16 mouse cellular contexts compared by ENCODE assay signal in genomic region chr10:118043761-118044160, GRCm38 (mm10).
DNase-seq lines count a peak whose midpoint lies in the region; ATAC-seq and TF ChIP-seq lines count a peak whose summit lies in the region.
"Had no signal": no experiment of that assay in that cellular context is flagged by ENCODE, and none has a peak within 500 bp of the region (broad histone marks: within the 10 kb centered on the region; RNA-seq: fewer than 3 reads in every experiment).

No protein-coding gene starts in this region.

- ATAC-seq in embryonic facial prominence, embryonic 13.5 days (ENCODE audit: insufficient number of reproducible peaks, insufficient read depth, low FRiP score, low TSS enrichment, low read depth), result peak; percentile 26; the same call in 1 of the 2 replicates
- no peak for ATAC-seq in kidney, embryonic 15.5 days (replicated peaks; ENCODE audit: low FRiP score)
- ATAC-seq in heart, embryonic 15.5 days (replicated peaks; ENCODE audit: insufficient number of reproducible peaks, insufficient read depth, low FRiP score, low read depth), result no peak
- no peak for ATAC-seq in forebrain, embryonic 16.5 days
- no peak for ATAC-seq in lung, postnatal 0 days
- ATAC-seq: midbrain, embryonic 15.5 days had no signal

- H3K36me3 ChIP-seq in embryonic facial prominence, embryonic 13.5 days, result no peaks in the 10 kb centered on the region
- no peaks in the 10 kb centered on the region for H3K36me3 ChIP-seq in embryonic facial prominence, embryonic 10.5 days (replicated peaks)
- H3K36me3 ChIP-seq in kidney, embryonic 15.5 days, result no peaks in the 10 kb centered on the region
- no peaks in the 10 kb centered on the region for H3K36me3 ChIP-seq in heart, embryonic 15.5 days
- no peaks in the 10 kb centered on the region for H3K36me3 ChIP-seq in forebrain, embryonic 16.5 days (ENCODE audit: control insufficient read depth, insufficient read depth)
- H3K36me3 ChIP-seq in lung, postnatal 0 days (ENCODE audit: insufficient read depth, low read length), result no peaks in the 10 kb centered on the region
- H3K36me3 ChIP-seq: forebrain, embryonic 12.5 days; G1E; midbrain, embryonic 15.5 days; neural tube, embryonic 13.5 days had no signal

- no peak overlapping the region for H3K9ac ChIP-seq in embryonic facial prominence, embryonic 13.5 days
- no peak overlapping the region for H3K9ac ChIP-seq in kidney, embryonic 15.5 days
- no peak overlapping the region for H3K9ac ChIP-seq in heart, embryonic 15.5 days
- H3K9ac ChIP-seq in forebrain, embryonic 16.5 days (replicated peaks; ENCODE audit: low read depth, low read length), result no peak overlapping the region
- no peak overlapping the region for H3K9ac ChIP-seq in lung, postnatal 0 days (replicated peaks; ENCODE audit: low read depth)
- H3K9ac ChIP-seq: forebrain, embryonic 12.5 days; midbrain, embryonic 15.5 days; neural tube, embryonic 13.5 days had no signal

- TF ChIP-seq CTCF in lung, postnatal 0 days (IDR thresholded peaks at IDR 0.05), result no peak

- no peaks in the 10 kb centered on the region for H3K27me3 ChIP-seq in embryonic facial prominence, embryonic 13.5 days
- no peaks in the 10 kb centered on the region for H3K27me3 ChIP-seq in embryonic facial prominence, embryonic 10.5 days (replicated peaks; ENCODE audit: low read depth, poor library complexity, severe bottlenecking)
- no peaks in the 10 kb centered on the region for H3K27me3 ChIP-seq in kidney, embryonic 15.5 days
- no peaks in the 10 kb centered on the region for H3K27me3 ChIP-seq in heart, embryonic 15.5 days
- H3K27me3 ChIP-seq in forebrain, embryonic 16.5 days (replicated peaks; ENCODE audit: control insufficient read depth, insufficient read depth, low read length), result no peaks in the 10 kb centered on the region
- H3K27me3 ChIP-seq in lung, postnatal 0 days (replicated peaks; ENCODE audit: insufficient read depth, low read length), result no peaks in the 10 kb centered on the region
- H3K27me3 ChIP-seq: forebrain, embryonic 12.5 days; midbrain, embryonic 15.5 days; neural tube, embryonic 13.5 days had no signal

- H3K9me3 ChIP-seq in embryonic facial prominence, embryonic 13.5 days, result no peaks in the 10 kb centered on the region
- no peaks in the 10 kb centered on the region for H3K9me3 ChIP-seq in embryonic facial prominence, embryonic 10.5 days
- H3K9me3 ChIP-seq in kidney, embryonic 15.5 days (replicated peaks), result no peaks in the 10 kb centered on the region
- no peaks in the 10 kb centered on the region for H3K9me3 ChIP-seq in heart, embryonic 15.5 days (replicated peaks)
- no peaks in the 10 kb centered on the region for H3K9me3 ChIP-seq in forebrain, embryonic 16.5 days (ENCODE audit: control insufficient read depth, low read length)
- H3K9me3 ChIP-seq in lung, postnatal 0 days (ENCODE audit: low read length), result no peaks in the 10 kb centered on the region; the same call in 1 of the 2 replicates
- H3K9me3 ChIP-seq: midbrain, embryonic 15.5 days; neural tube, embryonic 13.5 days had no signal

- no peak overlapping the region for H3K27ac ChIP-seq in embryonic facial prominence, embryonic 13.5 days
- no peak overlapping the region for H3K27ac ChIP-seq in embryonic facial prominence, embryonic 10.5 days (replicated peaks)
- H3K27ac ChIP-seq in kidney, embryonic 15.5 days, result no peak overlapping the region
- no peak overlapping the region for H3K27ac ChIP-seq in heart, embryonic 15.5 days
- H3K27ac ChIP-seq in forebrain, embryonic 16.5 days (ENCODE audit: low read length), result no peak overlapping the region
- no peak overlapping the region for H3K27ac ChIP-seq in lung, postnatal 0 days (ENCODE audit: low read length)
- H3K27ac ChIP-seq: forebrain, embryonic 12.5 days; midbrain, embryonic 15.5 days; neural tube, embryonic 13.5 days had no signal

- 60% methylated on average over 13 of the region's 13 CpGs for WGBS in embryonic facial prominence, embryonic 13.5 days
- WGBS in embryonic facial prominence, embryonic 10.5 days, result 74% methylated on average over 13 of the region's 13 CpGs
- WGBS in kidney, embryonic 15.5 days, result 53% methylated on average over 13 of the region's 13 CpGs
- 46% methylated on average over 13 of the region's 13 CpGs for WGBS in heart, embryonic 15.5 days
- WGBS in forebrain, embryonic 16.5 days, result 63% methylated on average over 13 of the region's 13 CpGs
- 53% methylated on average over 13 of the region's 13 CpGs for WGBS in lung, postnatal 0 days

- DNase-seq in embryonic facial prominence, embryonic 10.5 days (ENCODE audit: low spot score), result no peak
- peak; percentile 18 for DNase-seq in kidney, postnatal 14 days
- DNase-seq in ZHBTc4 (ENCODE audit: low read depth, low spot score), result peak; percentile 13
- DNase-seq in lung, postnatal 0 days (ENCODE audit: low spot score), result no peak
- DNase-seq: cerebellum, adult 18-20 months; embryo, embryonic 11 days; liver; thymus, adult 18-20 months had no signal

- no peak overlapping the region for H3K4me3 ChIP-seq in embryonic facial prominence, embryonic 13.5 days
- no peak overlapping the region for H3K4me3 ChIP-seq in embryonic facial prominence, embryonic 10.5 days
- no peak overlapping the region for H3K4me3 ChIP-seq in kidney, embryonic 15.5 days (replicated peaks)
- H3K4me3 ChIP-seq in heart, embryonic 15.5 days, result no peak overlapping the region
- H3K4me3 ChIP-seq in forebrain, embryonic 16.5 days (replicated peaks; ENCODE audit: low read length), result no peak overlapping the region
- H3K4me3 ChIP-seq in lung, postnatal 0 days (ENCODE audit: low read depth, low read length), result no peak overlapping the region
- H3K4me3 ChIP-seq: forebrain, embryonic 12.5 days; midbrain, embryonic 15.5 days; neural tube, embryonic 13.5 days had no signal

- no peak for TF ChIP-seq EP300 in lung, postnatal 0 days (IDR thresholded peaks at IDR 0.05)

- H3K4me2 ChIP-seq in embryonic facial prominence, embryonic 13.5 days, result no peak overlapping the region
- H3K4me2 ChIP-seq in kidney, embryonic 15.5 days, result no peak overlapping the region
- H3K4me2 ChIP-seq in heart, embryonic 15.5 days, result peak overlapping the region; percentile 28; the same call in 1 of the 2 replicates
- H3K4me2 ChIP-seq in forebrain, embryonic 16.5 days (ENCODE audit: low read length), result no peak overlapping the region
- H3K4me2 ChIP-seq in lung, postnatal 0 days (replicated peaks; ENCODE audit: low read depth, low read length), result no peak overlapping the region
- H3K4me2 ChIP-seq: forebrain, embryonic 12.5 days; midbrain, embryonic 15.5 days; neural tube, embryonic 13.5 days had no signal

- H3K4me1 ChIP-seq in embryonic facial prominence, embryonic 13.5 days, result 0 out of 2 replicates have a peak, but pooled peaks cover 6% of the 10 kb centered on the region
- no peaks in the 10 kb centered on the region for H3K4me1 ChIP-seq in embryonic facial prominence, embryonic 10.5 days
- H3K4me1 ChIP-seq in kidney, embryonic 15.5 days, result 0 out of 2 replicates have a peak, but pooled peaks cover 2% of the 10 kb centered on the region
- H3K4me1 ChIP-seq in heart, embryonic 15.5 days (replicated peaks), result 0 out of 2 replicates have a peak, but pooled peaks cover 2% of the 10 kb centered on the region
- peaks cover 9% of the 10 kb centered on the region for H3K4me1 ChIP-seq in forebrain, embryonic 16.5 days (replicated peaks; ENCODE audit: control insufficient read depth, insufficient read depth, low read length)
- H3K4me1 ChIP-seq in lung, postnatal 0 days (ENCODE audit: insufficient read depth, low read depth, low read length), result no peaks in the 10 kb centered on the region
- H3K4me1 ChIP-seq: midbrain, embryonic 15.5 days had no signal

Comparison
In these comparisons a context has a peak if more than half of its experiments do, and no peak if none do; other contexts are left out.
1. DNase-seq: peak in kidney, postnatal 14 days (single experiment) and ZHBTc4 (single experiment); none in embryonic facial prominence, embryonic 10.5 days (single experiment) and lung, postnatal 0 days (single experiment).